Mouse (Mus musculus): ENCODE measurements around the gene Gigyf1. TPM values are rescaled to one million over a fixed set of nuclear protein-coding genes. Genes with fewer than 3 reads are reported as not detected.

Gigyf1 gene
- total and polyA plus RNA-seq, 2 experiments from 2014 or later = 10.6 to 25.2 TPM

- ATAC-seq (no peak), DNase-seq (no peak)
- H3K27ac ChIP-seq (ENCODE audit: low read depth, low read length) = no peak overlapping the region
- H3K4me3 ChIP-seq (ENCODE audit: low read depth, low read length) = no peak overlapping the region
- no peak for TF ChIP-seq CTCF (IDR thresholded peaks at IDR 0.05; ENCODE audit: low read depth)
- WGBS = 78% methylated on average over 9 of the region's 9 CpGs
- peaks cover 4% of the 10 kb centered on the region; the same call in 1 of the 2 replicates for H3K4me1 ChIP-seq (ENCODE audit: insufficient read depth)
- H3K27me3 ChIP-seq (ENCODE audit: insufficient read depth, low read length) = no peaks in the 10 kb centered on the region
- H3K9me3 ChIP-seq (ENCODE audit: low read length) = no peaks in the 10 kb centered on the region
- no peaks in the 10 kb centered on the region for H3K36me3 ChIP-seq (ENCODE audit: insufficient read depth)
- H3K9ac ChIP-seq = no peak overlapping the region
- H3K4me2 ChIP-seq (ENCODE audit: low read depth) = no peak overlapping the region
Observed at GRCm38 (mm10) chr5:137535318-137535717, 17.0 kb downstream of the Gigyf1 start.

- no peak for TF ChIP-seq CTCF (IDR thresholded peaks at IDR 0.05; ENCODE audit: low read depth)
- no peaks in the 10 kb centered on the region for H3K9me3 ChIP-seq (ENCODE audit: low read length)
- 69% methylated on average over 4 of the region's 4 CpGs for WGBS
Observed at GRCm38 (mm10) chr5:137537461-137537860, 19.1 kb downstream of the Gigyf1 start.

DNA sequence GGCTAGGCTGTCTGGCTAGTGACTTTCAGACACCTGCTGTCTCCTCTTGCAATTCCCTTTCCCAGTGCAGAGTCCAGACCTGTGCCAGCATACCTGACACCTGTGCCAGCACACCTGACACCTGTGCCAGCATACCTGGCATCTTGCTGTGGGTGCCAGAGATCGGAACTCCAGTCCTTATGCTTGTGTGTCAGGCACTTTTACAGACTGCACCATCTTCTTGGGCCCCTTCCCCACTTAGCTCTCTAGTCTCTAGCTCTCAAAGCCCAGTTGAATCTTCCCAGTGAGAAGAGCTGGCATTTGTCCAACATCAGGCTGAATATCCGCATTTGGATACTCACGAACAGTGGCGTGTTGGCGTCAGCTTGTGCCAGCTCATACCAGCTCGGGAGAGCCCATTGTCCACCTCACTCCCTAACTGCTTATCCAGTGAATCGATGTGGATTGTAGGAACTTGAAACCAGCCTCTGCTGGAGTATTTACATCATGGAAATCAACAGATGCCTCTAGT is 21.0 kb downstream of the Gigyf1 start:
- ATAC-seq (peak; percentile 60), DNase-seq (peak; percentile 77)
- no peaks in the 10 kb centered on the region for H3K9me3 ChIP-seq (ENCODE audit: low read length)
- no peak for TF ChIP-seq CTCF (IDR thresholded peaks at IDR 0.05; ENCODE audit: low read depth)
- H3K36me3 ChIP-seq (ENCODE audit: insufficient read depth) = no peaks in the 10 kb centered on the region
- H3K4me2 ChIP-seq (ENCODE audit: low read depth) = no peak overlapping the region
- H3K9ac ChIP-seq = no peak overlapping the region
- no peaks in the 10 kb centered on the region for H3K27me3 ChIP-seq (ENCODE audit: insufficient read depth, low read length)
- peaks cover 4% of the 10 kb centered on the region; the same call in 1 of the 2 replicates for H3K4me1 ChIP-seq (ENCODE audit: insufficient read depth)
- WGBS = 23% methylated on average over 7 of the region's 7 CpGs
- H3K4me3 ChIP-seq (ENCODE audit: low read depth, low read length) = no peak overlapping the region
- H3K27ac ChIP-seq (ENCODE audit: low read depth, low read length) = no peak overlapping the region

More at GRCm38 (mm10) chr5:137537461-137537860, 19.1 kb downstream of the Gigyf1 start:
- H3K4me2 ChIP-seq (ENCODE audit: low read depth) = no peak overlapping the region
- ATAC-seq (no peak), DNase-seq (no peak)
- H3K27me3 ChIP-seq (ENCODE audit: insufficient read depth, low read length) = no peaks in the 10 kb centered on the region
- no peak overlapping the region for H3K4me3 ChIP-seq (ENCODE audit: low read depth, low read length)
- H3K4me1 ChIP-seq (ENCODE audit: insufficient read depth) = peaks cover 4% of the 10 kb centered on the region; the same call in 1 of the 2 replicates
- no peaks in the 10 kb centered on the region for H3K36me3 ChIP-seq (ENCODE audit: insufficient read depth)
- no peak overlapping the region for H3K27ac ChIP-seq (ENCODE audit: low read depth, low read length)
- H3K9ac ChIP-seq = no peak overlapping the region

- peaks cover 4% of the 10 kb centered on the region; the same call in 1 of the 2 replicates for H3K4me1 ChIP-seq (ENCODE audit: insufficient read depth)
- DNase-seq (no peak), ATAC-seq (no peak)
- H3K4me3 ChIP-seq (ENCODE audit: low read depth, low read length) = no peak overlapping the region
- H3K4me2 ChIP-seq (ENCODE audit: low read depth) = no peak overlapping the region
- H3K27me3 ChIP-seq (ENCODE audit: insufficient read depth, low read length) = no peaks in the 10 kb centered on the region
- TF ChIP-seq CTCF (IDR thresholded peaks at IDR 0.05; ENCODE audit: low read depth) = no peak
- no peak overlapping the region for H3K27ac ChIP-seq (ENCODE audit: low read depth, low read length)
- no peak overlapping the region for H3K9ac ChIP-seq
- H3K36me3 ChIP-seq (ENCODE audit: insufficient read depth) = no peaks in the 10 kb centered on the region
- H3K9me3 ChIP-seq (ENCODE audit: low read length) = no peaks in the 10 kb centered on the region
- 70% methylated on average over 6 of the region's 6 CpGs for WGBS
Observed at GRCm38 (mm10) chr5:137540991-137541390, 22.6 kb downstream of the Gigyf1 start.

GRCm38 (mm10) chr5:137541768-137542540 is 23.6 kb downstream of the Gigyf1 start:
- DNase-seq (no peak), ATAC-seq (peak; percentile 45)
- no peaks in the 10 kb centered on the region for H3K27me3 ChIP-seq (ENCODE audit: insufficient read depth, low read length)
- no peak overlapping the region for H3K4me2 ChIP-seq (ENCODE audit: low read depth)
- H3K4me1 ChIP-seq (ENCODE audit: insufficient read depth) = peaks cover 4% of the 10 kb centered on the region; the same call in 1 of the 2 replicates
- H3K9me3 ChIP-seq (ENCODE audit: low read length) = no peaks in the 10 kb centered on the region
- no peak overlapping the region for H3K27ac ChIP-seq (ENCODE audit: low read depth, low read length)
- WGBS = 48% methylated on average over 5 of the region's 5 CpGs
- H3K36me3 ChIP-seq (ENCODE audit: insufficient read depth) = no peaks in the 10 kb centered on the region
- no peak overlapping the region for H3K4me3 ChIP-seq (ENCODE audit: low read depth, low read length)
- no peak for TF ChIP-seq CTCF (IDR thresholded peaks at IDR 0.05; ENCODE audit: low read depth)
- H3K9ac ChIP-seq = no peak overlapping the region

DNA sequence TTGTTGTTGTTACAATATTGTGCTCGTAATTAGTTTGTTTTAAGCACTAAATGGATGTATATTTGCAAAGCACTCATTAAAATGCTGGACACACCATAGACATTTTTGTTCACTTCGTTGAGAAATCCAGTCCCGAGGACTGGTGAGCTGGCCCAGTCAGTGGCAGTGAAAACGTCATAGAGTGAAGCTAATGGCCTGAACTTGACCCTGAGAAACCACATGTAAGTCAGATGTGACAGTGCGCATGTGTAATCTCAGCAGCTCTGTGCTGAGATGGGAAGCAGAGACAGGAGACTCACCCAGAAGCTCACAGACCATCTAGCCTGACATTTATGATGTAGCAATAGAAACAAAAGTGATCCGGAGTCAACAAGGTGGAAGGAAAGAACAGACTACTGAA is 26.6 kb downstream of the Gigyf1 start:
- DNase-seq (no peak), ATAC-seq (no peak)
- WGBS = 67% methylated on average over 6 of the region's 6 CpGs
- no peak for TF ChIP-seq CTCF (IDR thresholded peaks at IDR 0.05; ENCODE audit: low read depth)
- H3K9me3 ChIP-seq (ENCODE audit: low read length) = no peaks in the 10 kb centered on the region
- no peaks in the 10 kb centered on the region for H3K36me3 ChIP-seq (ENCODE audit: insufficient read depth)
- no peaks in the 10 kb centered on the region for H3K27me3 ChIP-seq (ENCODE audit: insufficient read depth, low read length)
- H3K27ac ChIP-seq (ENCODE audit: low read depth, low read length) = no peak overlapping the region
- H3K4me2 ChIP-seq (ENCODE audit: low read depth) = no peak overlapping the region
- H3K4me1 ChIP-seq (ENCODE audit: insufficient read depth) = no peaks in the 10 kb centered on the region
- no peak overlapping the region for H3K4me3 ChIP-seq (ENCODE audit: low read depth, low read length)
- no peak overlapping the region for H3K9ac ChIP-seq

DNA sequence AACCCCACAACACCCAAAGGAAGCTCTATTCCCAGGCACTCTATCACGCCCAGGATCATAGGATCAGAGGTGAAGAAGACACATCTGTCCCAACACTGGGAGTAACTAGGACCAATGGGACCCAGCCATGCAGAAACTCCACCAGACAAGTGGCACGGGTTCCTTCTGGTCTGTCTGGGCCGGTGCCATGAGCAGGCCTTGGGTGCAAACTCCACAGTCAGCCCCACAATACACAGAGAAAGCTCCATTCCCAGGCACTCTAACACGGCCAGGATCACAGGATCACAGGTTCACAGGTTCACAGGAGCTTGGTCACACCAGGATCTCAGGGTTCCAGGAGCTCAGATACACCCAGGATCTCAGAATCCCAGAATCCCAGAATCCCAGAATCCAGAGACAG is 27.2 kb downstream of the Gigyf1 start:
- Histone ChIP-seq H3K9ac (no peak overlapping the region), H3K27ac (ENCODE audit: low read depth, low read length) (no peak overlapping the region), H3K4me3 (ENCODE audit: low read depth, low read length) (no peak overlapping the region), H3K36me3 (ENCODE audit: insufficient read depth) (no peaks in the 10 kb centered on the region), H3K4me1 (ENCODE audit: insufficient read depth) (no peaks in the 10 kb centered on the region), H3K4me2 (ENCODE audit: low read depth) (no peak overlapping the region), H3K9me3 (ENCODE audit: low read length) (no peaks in the 10 kb centered on the region), H3K27me3 (ENCODE audit: insufficient read depth, low read length) (no peaks in the 10 kb centered on the region)
- ATAC-seq (no peak), DNase-seq (no peak)
- TF ChIP-seq CTCF (IDR thresholded peaks at IDR 0.05; ENCODE audit: low read depth) = no peak
- WGBS = 73% methylated on average over 4 of the region's 4 CpGs

Data from forebrain, postnatal 0 days (tissue).